Mouse (Mus musculus) forebrain, embryonic 15.5 days (tissue): ENCODE data around the gene Arid3a. TPM values are rescaled to one million over a fixed set of nuclear protein-coding genes. Genes with fewer than 3 reads are reported as not detected.
"Not testable (repeated sequence)": the region's sequence is repeated elsewhere in the genome, so short reads cannot be mapped to it uniquely, and the experiment has no call there.

Experiments
- ATAC-seq: fragments of 200-750 bp; cut with Nextera tagmentation; replicated peaks from 2 replicates; pipeline ENCODE4 v1.8.0; 2017; ENCODE audit warnings: mild to moderate bottlenecking, moderate TSS enrichment, moderate library complexity
- H3K27ac ChIP-seq: fragments of 300-500 bp; sonication (generic); replicated peaks from 2 replicates; pipeline ENCODE4 v1.5.1; 2015; ENCODE audit warnings: mild to moderate bottlenecking, inconsistent platforms
- H3K27me3 ChIP-seq: fragments of 300-500 bp; sonication (generic); 2 replicates; pipeline ENCODE4 v1.6.1; 2015; ENCODE audit warnings: inconsistent platforms
- H3K36me3 ChIP-seq: fragments of 300-500 bp; sonication (generic); 2 replicates; pipeline ENCODE4 v1.6.1; 2015; ENCODE audit warnings: mild to moderate bottlenecking, inconsistent platforms
- H3K4me1 ChIP-seq: fragments of 300-500 bp; sonication (generic); 2 replicates; pipeline ENCODE4 v1.6.1; 2015; ENCODE audit warnings: inconsistent platforms
- H3K4me2 ChIP-seq: fragments of 300-500 bp; sonication (generic); replicated peaks from 2 replicates; pipeline ENCODE4 v1.6.1; 2015; ENCODE audit warnings: mild to moderate bottlenecking, inconsistent platforms
- H3K4me3 ChIP-seq: fragments of 300-500 bp; sonication (generic); 2 replicates; pipeline ENCODE4 v1.5.1; 2015; ENCODE audit warnings: mild to moderate bottlenecking, inconsistent platforms
- H3K9ac ChIP-seq: fragments of 300-500 bp; sonication (generic); replicated peaks from 2 replicates; pipeline ENCODE4 v1.6.1; 2015; ENCODE audit warnings: mild to moderate bottlenecking, inconsistent platforms
- H3K9me3 ChIP-seq: fragments of 300-500 bp; sonication (generic); 2 replicates; pipeline ENCODE4 v1.6.1; 2016; ENCODE audit warnings: inconsistent platforms
- WGBS: fragments of 180-500 bp; shearing (Covaris S2); methylation state at CpG from one replicate; pipeline ENCODE4 v1.1.7; 2015; ENCODE audit warnings: mixed read lengths; 5-methylcytosine and 5-hydroxymethylcytosine counted together
- polyA plus RNA-seq: library from polyadenylated mRNA; unstranded; fragments of >200 nt; fragmentation: Nextera tagmentation; extraction: Ambion mirVana; gene quantifications from 2 replicates; pipeline ENCODE4 v1.2.1, GENCODE M21; 2015

Gene Arid3a
- polyA plus RNA-seq, result 2.7 and 3.1 TPM in 2 replicates

GRCm38 (mm10) chr10:79926491-79927323, at the start of gene Arid3a:
Gene Arid3a, plus strand, starts transcription at chr10:79927043.
- H3K27me3 ChIP-seq, result peaks cover 21% of the 10 kb centered on the region
- peak within 1 kb of the TSS; percentile 93 for H3K4me2 ChIP-seq
- ATAC-seq, result peak; percentile 80
- peak within 1 kb of the TSS; percentile 97 for H3K4me3 ChIP-seq
- no peaks in the 10 kb centered on the region for H3K9me3 ChIP-seq
- peak within 1 kb of the TSS; percentile 90 for H3K27ac ChIP-seq
- under 1% methylated on average over 62 of the region's 63 CpGs for WGBS
- no peaks in the 10 kb centered on the region for H3K36me3 ChIP-seq
- peaks cover 35% of the 10 kb centered on the region for H3K4me1 ChIP-seq
- H3K9ac ChIP-seq, result peak within 1 kb of the TSS; percentile 85

DNA sequence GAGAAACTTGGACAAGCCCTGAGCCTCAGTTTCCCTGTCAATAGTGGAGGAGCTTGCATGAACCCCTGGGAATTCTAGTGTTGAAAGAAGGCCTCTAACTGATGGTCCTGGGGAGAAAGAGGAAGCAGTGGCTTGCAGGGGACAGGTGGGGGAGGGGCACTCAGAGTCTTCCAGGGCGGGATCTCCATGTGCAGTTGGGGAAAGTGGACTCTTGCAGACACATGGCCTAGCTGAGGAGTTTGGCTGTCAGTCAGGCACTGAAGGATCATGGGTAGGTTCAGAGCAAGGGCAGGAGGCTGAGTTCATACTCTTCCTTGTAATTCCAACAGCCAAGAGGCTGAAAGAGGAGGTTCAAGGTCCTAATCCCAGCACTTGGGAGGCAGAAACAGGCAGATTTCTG, 49.7 kb upstream of the Arid3a start:
- no peak for ATAC-seq
- peaks cover 9% of the 10 kb centered on the region; the same call in 1 of the 2 replicates for H3K27me3 ChIP-seq
- H3K9me3 ChIP-seq, result no peaks in the 10 kb centered on the region
- no peak overlapping the region for H3K27ac ChIP-seq
- H3K36me3 ChIP-seq, result no peaks in the 10 kb centered on the region
- H3K9ac ChIP-seq, result no peak overlapping the region
- H3K4me3 ChIP-seq, result no peak overlapping the region
- 62% methylated on average over 1 of the region's 1 CpGs for WGBS
- H3K4me2 ChIP-seq, result no peak overlapping the region
- H3K4me1 ChIP-seq, result peaks cover 27% of the 10 kb centered on the region

- peaks cover 15% of the 10 kb centered on the region for H3K27me3 ChIP-seq
- ATAC-seq, result no peak
- 51% methylated on average over 12 of the region's 12 CpGs for WGBS
These were observed 49.1 kb upstream of the Arid3a start for GRCm38 (mm10) chr10:79877757-79878156.

DNA sequence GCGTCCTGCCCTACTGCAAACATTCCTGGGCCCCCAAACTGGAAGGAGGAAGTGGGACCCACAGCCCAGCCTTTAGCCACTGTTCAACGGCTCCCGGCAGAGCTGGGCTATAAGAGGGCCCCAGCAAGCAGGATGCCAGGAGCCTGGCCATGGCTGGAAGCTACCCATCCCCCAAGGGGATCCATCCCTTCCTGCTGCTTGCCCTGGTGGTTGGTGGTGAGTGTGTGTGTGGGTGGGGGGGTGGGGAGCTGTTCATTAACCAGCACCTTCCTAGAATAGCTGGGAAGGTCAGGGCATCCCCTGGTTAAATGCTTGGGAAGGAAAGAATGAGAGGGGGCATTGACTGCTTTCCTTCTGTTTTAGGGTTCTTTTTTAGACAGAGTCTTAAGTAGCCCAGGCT, 47.3 kb upstream of the Arid3a start:
- H3K27me3 ChIP-seq, result peaks cover 17% of the 10 kb centered on the region
- H3K4me1 ChIP-seq, result peaks cover 17% of the 10 kb centered on the region
- H3K4me2 ChIP-seq, result no peak overlapping the region
- no peaks in the 10 kb centered on the region for H3K36me3 ChIP-seq
- 41% methylated on average over 3 of the region's 3 CpGs for WGBS
- H3K9ac ChIP-seq, result no peak overlapping the region
- no peak overlapping the region for H3K27ac ChIP-seq
- no peak for ATAC-seq
- no peak overlapping the region for H3K4me3 ChIP-seq
- no peaks in the 10 kb centered on the region for H3K9me3 ChIP-seq

More at GRCm38 (mm10) chr10:79877757-79878156, 49.1 kb upstream of the Arid3a start:
- H3K4me3 ChIP-seq, result no peak overlapping the region
- H3K9me3 ChIP-seq, result no peaks in the 10 kb centered on the region
- no peak overlapping the region for H3K4me2 ChIP-seq
- no peak overlapping the region for H3K27ac ChIP-seq
- H3K36me3 ChIP-seq, result no peaks in the 10 kb centered on the region
- peaks cover 24% of the 10 kb centered on the region for H3K4me1 ChIP-seq
- no peak overlapping the region for H3K9ac ChIP-seq

- Histone ChIP-seq H3K9ac (no peak overlapping the region), H3K36me3 (no peaks in the 10 kb centered on the region), H3K4me1 (peaks cover 6% of the 10 kb centered on the region), H3K4me3 (no peak overlapping the region), H3K27me3 (peaks cover 17% of the 10 kb centered on the region), H3K27ac (no peak overlapping the region), H3K9me3 (no peaks in the 10 kb centered on the region), H3K4me2 (no peak overlapping the region)
- WGBS, result 17% methylated on average over 9 of the region's 9 CpGs
- no peak for ATAC-seq
These were observed 46.1 kb upstream of the Arid3a start for GRCm38 (mm10) chr10:79880721-79881120.

- Histone ChIP-seq H3K4me3 (no peak overlapping the region), H3K36me3 (no peaks in the 10 kb centered on the region), H3K9me3 (no peaks in the 10 kb centered on the region), H3K27ac (no peak overlapping the region), H3K4me1 (peaks cover 6% of the 10 kb centered on the region), H3K9ac (no peak overlapping the region), H3K4me2 (peak overlapping the region; percentile 15; the same call in 1 of the 2 replicates), H3K27me3 (peaks cover 17% of the 10 kb centered on the region)
- 8% methylated on average over 22 of the region's 22 CpGs for WGBS
- no peak for ATAC-seq
These were observed 44.9 kb upstream of the Arid3a start for GRCm38 (mm10) chr10:79881981-79882380.

DNA sequence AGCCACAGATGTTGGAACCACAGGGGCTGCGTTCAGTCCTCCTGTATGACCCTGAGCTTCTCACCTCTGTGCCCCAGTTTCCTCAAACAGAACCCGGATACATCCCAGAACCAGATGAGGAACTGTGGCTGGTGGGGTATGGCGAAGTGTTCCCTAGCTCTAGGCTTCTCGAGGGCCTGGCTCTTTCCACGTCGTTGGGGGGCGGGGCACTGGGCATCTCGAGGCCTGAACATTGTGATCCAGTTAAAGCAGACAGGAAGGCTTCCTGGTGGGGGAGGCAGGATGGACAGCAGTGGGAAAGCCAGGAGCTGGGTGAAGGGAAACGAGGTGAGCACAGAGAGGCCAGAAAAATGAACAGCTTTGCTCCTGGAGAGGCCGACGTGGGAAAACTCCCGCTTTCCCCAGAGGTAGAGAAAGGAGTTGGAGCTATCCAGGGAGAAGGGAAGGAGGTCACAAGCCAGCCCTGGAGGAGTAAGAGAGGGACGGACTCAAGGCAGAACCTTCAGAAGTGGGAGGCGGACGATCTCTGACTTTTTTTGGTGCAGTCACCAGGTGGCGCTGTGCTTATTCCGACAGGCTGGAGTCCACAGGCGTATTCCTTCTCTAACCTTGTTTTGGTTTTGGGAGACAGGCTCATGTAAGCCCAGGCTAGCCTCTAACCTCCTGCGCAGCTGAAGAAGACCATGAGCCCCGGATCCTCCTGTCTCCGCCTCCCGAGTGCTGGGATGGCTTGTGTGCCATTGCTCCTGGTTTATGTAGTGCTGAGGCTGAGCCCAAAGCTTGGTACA, 43.4 kb upstream of the Arid3a start:
- WGBS, result 12% methylated on average over 22 of the region's 22 CpGs
- Histone ChIP-seq H3K9ac (no peak overlapping the region), H3K9me3 (no peaks in the 10 kb centered on the region), H3K4me2 (no peak overlapping the region), H3K4me1 (peaks cover 6% of the 10 kb centered on the region), H3K4me3 (no peak overlapping the region), H3K27ac (no peak overlapping the region), H3K27me3 (peaks cover 17% of the 10 kb centered on the region), H3K36me3 (no peaks in the 10 kb centered on the region)
- 0 out of 2 replicates have a peak, but pooled peaks have one; percentile 26 for ATAC-seq

DNA sequence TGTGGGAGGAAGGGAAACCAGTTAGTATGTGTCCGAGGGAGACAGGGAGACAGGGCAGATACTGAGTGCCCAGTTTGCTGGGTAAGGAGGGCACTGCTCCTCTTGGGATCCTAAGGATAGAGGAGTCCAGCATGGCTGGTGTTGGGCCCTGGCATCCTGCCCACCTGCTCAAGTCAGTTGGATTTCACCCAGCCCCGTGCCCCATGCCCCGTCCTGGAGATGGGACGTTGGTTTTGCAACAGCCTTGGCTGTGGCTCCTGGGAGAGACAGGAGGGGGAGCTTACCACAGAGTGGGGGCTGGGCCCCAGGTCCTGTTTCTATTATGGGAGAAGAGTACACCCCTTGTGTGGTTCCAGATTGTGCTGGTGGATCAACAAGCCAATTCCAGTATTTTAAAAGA, 42.4 kb upstream of the Arid3a start:
- no peaks in the 10 kb centered on the region for H3K9me3 ChIP-seq
- H3K9ac ChIP-seq, result no peak overlapping the region
- H3K27me3 ChIP-seq, result peaks cover 17% of the 10 kb centered on the region
- H3K4me1 ChIP-seq, result peaks cover 6% of the 10 kb centered on the region
- no peak for ATAC-seq
- H3K4me3 ChIP-seq, result no peak overlapping the region
- H3K27ac ChIP-seq, result no peak overlapping the region
- no peaks in the 10 kb centered on the region for H3K36me3 ChIP-seq
- no peak overlapping the region for H3K4me2 ChIP-seq
- 59% methylated on average over 4 of the region's 4 CpGs for WGBS

DNA sequence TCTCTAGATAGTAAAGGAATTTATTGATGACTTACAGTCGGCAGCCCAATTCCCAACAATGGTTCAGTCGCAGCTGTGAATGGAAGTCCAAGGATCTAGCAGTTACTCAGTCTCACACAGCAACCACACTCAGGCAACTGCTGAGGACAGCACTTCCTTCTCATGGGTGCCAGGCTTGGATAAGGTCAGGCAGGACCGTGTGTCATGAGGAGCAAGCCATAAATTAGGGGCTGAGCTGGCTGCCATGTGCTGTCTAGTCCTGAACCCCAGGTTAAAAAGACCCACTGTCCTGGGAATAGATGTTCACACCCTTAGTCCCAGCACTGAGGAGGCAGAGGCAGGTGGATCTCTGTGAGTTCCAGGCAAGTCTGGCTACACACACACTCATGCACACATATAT, 41.9 kb upstream of the Arid3a start:
- H3K36me3 ChIP-seq, H3K4me3 ChIP-seq, H3K4me1 ChIP-seq, H3K4me2 ChIP-seq, ATAC-seq, H3K27ac ChIP-seq, H3K9me3 ChIP-seq, H3K9ac ChIP-seq: not testable (repeated sequence)
- H3K27me3 ChIP-seq, result peaks cover 17% of the 10 kb centered on the region
- WGBS, result 85% methylated on average over 3 of the region's 3 CpGs

DNA sequence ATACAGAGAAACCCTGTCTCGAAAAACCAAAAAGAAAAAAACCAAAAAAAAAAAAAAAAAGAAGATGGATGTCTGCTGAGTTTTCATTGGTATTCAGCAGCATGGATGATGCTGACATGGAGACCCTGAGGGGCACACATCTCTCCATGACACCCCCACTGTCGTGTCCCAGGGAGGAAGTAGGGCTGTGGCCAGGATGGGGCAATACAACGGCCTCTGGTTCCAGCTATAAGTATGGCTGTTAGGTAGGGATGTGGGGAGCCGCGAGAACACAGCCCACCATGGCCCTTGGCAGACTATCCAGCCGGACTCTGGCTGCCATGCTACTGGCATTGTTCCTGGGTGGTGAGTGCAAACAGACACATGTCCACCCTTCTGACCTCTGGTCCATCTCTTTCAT, 40.8 kb upstream of the Arid3a start, which contains the start of gene Elane:
TSS of gene Elane (plus strand) at position 194 of the 400 bp plus-strand sequence.
- Histone ChIP-seq H3K27me3 (peaks cover 12% of the 10 kb centered on the region), H3K9ac (no peak within 1 kb of the TSS), H3K4me3 (no peak within 1 kb of the TSS), H3K36me3 (no peaks in the 10 kb centered on the region), H3K4me2 (no peak within 1 kb of the TSS), H3K4me1 (peaks cover 6% of the 10 kb centered on the region), H3K27ac (no peak within 1 kb of the TSS), H3K9me3 (no peaks in the 10 kb centered on the region)
- ATAC-seq, result no peak
- WGBS, result 81% methylated on average over 6 of the region's 6 CpGs

DNA sequence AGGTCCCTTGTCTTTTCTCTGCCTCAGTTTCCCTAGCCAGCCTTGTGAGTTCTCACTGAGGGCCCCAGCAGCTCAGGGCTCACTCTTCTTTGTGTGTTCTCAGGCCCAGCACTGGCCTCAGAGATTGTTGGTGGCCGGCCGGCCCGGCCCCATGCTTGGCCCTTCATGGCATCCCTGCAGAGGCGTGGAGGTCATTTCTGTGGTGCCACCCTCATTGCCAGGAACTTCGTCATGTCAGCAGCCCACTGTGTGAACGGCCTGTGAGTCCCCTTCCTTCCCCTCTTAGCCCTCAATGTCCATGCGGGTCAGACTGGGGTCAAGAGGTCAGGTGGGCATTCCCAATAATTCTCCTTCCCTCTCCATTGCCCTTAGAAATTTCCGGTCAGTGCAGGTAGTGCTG, 40.2 kb upstream of the Arid3a start:
- Histone ChIP-seq H3K9me3 (no peaks in the 10 kb centered on the region), H3K4me3 (no peak overlapping the region), H3K27ac (no peak overlapping the region), H3K9ac (no peak overlapping the region), H3K36me3 (no peaks in the 10 kb centered on the region), H3K4me2 (no peak overlapping the region), H3K4me1 (peaks cover 6% of the 10 kb centered on the region), H3K27me3 (peaks cover 9% of the 10 kb centered on the region)
- no peak for ATAC-seq
- WGBS, result 88% methylated on average over 8 of the region's 8 CpGs

GRCm38 (mm10) chr10:79889386-79889785, 37.5 kb upstream of the Arid3a start:
- H3K36me3 ChIP-seq, result no peaks in the 10 kb centered on the region
- no peaks in the 10 kb centered on the region for H3K27me3 ChIP-seq
- H3K9me3 ChIP-seq, result no peaks in the 10 kb centered on the region
- ATAC-seq, result no peak
- H3K4me3 ChIP-seq, result no peak overlapping the region
- WGBS, result 89% methylated on average over 2 of the region's 2 CpGs
- no peak overlapping the region for H3K4me2 ChIP-seq
- no peak overlapping the region for H3K9ac ChIP-seq
- no peak overlapping the region for H3K27ac ChIP-seq
- H3K4me1 ChIP-seq, result no peaks in the 10 kb centered on the region
